Mouse (Mus musculus): ENCODE results near the gene Flnc. TPM values are rescaled to one million over a fixed set of nuclear protein-coding genes. Genes with fewer than 3 reads are reported as not detected.

The Flnc gene
- polyA plus RNA-seq, 1 experiment: 0.54 TPM

GRCm38 (mm10) chr6:29430681-29431420 lies 2.2 kb upstream of the Flnc start:
- TF ChIP-seq POLR2A (IDR thresholded peaks at IDR 0.05; ENCODE audit: extremely low read depth, insufficient read depth, low read length) (no peak), CTCF (IDR thresholded peaks at IDR 0.05; ENCODE audit: extremely low read depth, insufficient read depth, low read length) (no peak)
- no peak overlapping the region for H3K4me3 ChIP-seq (ENCODE audit: insufficient read depth, low read length)
- H3K4me1 ChIP-seq (ENCODE audit: control insufficient read depth, insufficient read depth, low read length): no peaks in the 10 kb centered on the region
- H3K27ac ChIP-seq (ENCODE audit: insufficient read depth, low read length): no peak overlapping the region

- Histone ChIP-seq H3K27ac (ENCODE audit: insufficient read depth, low read length) (no peak overlapping the region), H3K4me1 (ENCODE audit: control insufficient read depth, insufficient read depth, low read length) (no peaks in the 10 kb centered on the region), H3K4me3 (ENCODE audit: insufficient read depth, low read length) (no peak overlapping the region)
- TF ChIP-seq CTCF (IDR thresholded peaks at IDR 0.05; ENCODE audit: extremely low read depth, insufficient read depth, low read length) (no peak), POLR2A (IDR thresholded peaks at IDR 0.05; ENCODE audit: extremely low read depth, insufficient read depth, low read length) (no peak)
Observed at GRCm38 (mm10) chr6:29431473-29431872, 1.6 kb upstream of the Flnc start.

DNA sequence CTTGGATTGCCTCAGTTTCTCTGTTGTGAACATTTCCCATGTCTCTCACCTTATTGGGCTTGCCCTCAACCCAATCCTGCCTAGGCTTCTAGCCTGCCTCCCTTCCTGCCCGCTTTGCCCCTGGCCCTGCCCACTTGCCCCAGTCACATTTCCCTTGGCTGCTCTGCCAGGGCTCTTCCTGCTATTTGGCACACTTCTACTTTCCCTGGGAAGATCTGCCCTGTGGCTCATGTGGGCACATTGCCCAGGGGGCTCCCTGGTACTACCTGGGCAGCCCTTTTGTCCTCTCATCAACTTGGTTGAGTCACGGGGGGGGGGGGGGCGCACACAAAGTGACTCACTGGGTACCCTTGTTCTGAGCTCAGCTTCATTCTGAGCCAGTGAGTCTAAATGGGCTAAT lies 900 bp upstream of the Flnc start:
- Histone ChIP-seq H3K4me1 (ENCODE audit: control insufficient read depth, insufficient read depth, low read length) (no peaks in the 10 kb centered on the region), H3K4me3 (ENCODE audit: insufficient read depth, low read length) (no peak overlapping the region), H3K27ac (ENCODE audit: insufficient read depth, low read length) (no peak overlapping the region)
- TF ChIP-seq POLR2A (IDR thresholded peaks at IDR 0.05; ENCODE audit: extremely low read depth, insufficient read depth, low read length): no peak
- no peak for TF ChIP-seq CTCF (IDR thresholded peaks at IDR 0.05; ENCODE audit: extremely low read depth, insufficient read depth, low read length)

- no peaks in the 10 kb centered on the region for H3K4me1 ChIP-seq (ENCODE audit: control insufficient read depth, insufficient read depth, low read length)
- TF ChIP-seq POLR2A (IDR thresholded peaks at IDR 0.05; ENCODE audit: extremely low read depth, insufficient read depth, low read length) (no peak), CTCF (IDR thresholded peaks at IDR 0.05; ENCODE audit: extremely low read depth, insufficient read depth, low read length) (no peak)
- H3K4me3 ChIP-seq (ENCODE audit: insufficient read depth, low read length): no peak overlapping the region; the same call in 1 of the 2 replicates
- no peak overlapping the region for H3K27ac ChIP-seq (ENCODE audit: insufficient read depth, low read length)
Observed at GRCm38 (mm10) chr6:29432676-29433037, 399 bp upstream of the Flnc start.

DNA sequence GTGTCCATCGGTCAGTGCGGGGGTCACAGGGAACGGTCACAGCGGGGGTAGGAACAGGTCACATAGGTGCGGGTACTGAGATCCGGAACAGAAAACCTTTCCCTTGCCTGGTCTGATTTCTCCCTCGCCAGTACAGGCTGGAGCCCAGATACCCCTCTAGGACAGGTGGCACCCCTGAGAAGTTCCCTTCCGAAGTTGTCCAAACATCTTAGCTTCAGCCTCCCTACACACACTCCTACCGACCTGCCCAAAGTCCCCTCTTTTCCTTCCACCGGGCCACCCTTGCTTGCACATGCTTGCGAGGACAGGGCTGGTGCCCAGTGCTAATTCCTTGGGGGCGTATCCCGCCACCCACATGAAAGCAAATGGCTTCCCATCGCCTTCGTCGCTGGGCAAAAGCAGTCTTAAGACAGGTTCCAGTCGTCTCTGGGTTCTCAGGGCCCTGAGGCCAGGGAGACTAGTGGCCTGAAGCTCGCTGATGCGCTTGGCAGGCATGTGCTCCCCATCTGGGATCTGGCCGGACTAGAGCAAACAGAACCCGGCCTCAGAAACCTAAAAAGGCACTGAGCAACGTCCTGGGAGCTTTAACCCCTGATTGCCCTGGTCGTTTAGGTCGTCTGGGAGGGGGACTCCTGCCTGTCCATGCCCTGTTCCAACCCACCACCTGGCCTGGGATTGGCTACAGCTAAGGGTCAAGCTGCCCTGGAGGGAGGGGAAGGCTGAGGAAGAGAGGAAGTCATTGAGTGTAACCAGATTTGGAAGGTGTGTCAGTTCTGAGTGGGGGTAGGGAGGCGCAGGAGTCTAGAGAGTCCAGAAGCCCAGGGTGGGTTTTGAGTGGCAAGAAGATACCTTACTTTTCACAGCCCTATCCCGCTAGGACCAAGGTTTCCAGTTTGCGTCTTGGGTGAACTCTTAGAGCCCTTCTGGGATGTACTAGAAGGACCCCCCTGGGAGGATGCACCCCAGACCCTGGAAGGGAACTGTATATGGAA lies 1.0 kb downstream of the Flnc start:
- no peak for TF ChIP-seq POLR2A (IDR thresholded peaks at IDR 0.05; ENCODE audit: extremely low read depth, insufficient read depth, low read length)
- TF ChIP-seq CTCF (IDR thresholded peaks at IDR 0.05; ENCODE audit: extremely low read depth, insufficient read depth, low read length): no peak
- Histone ChIP-seq H3K4me3 (ENCODE audit: insufficient read depth, low read length) (peak overlapping the region; percentile 23; the same call in 1 of the 2 replicates), H3K4me1 (ENCODE audit: control insufficient read depth, insufficient read depth, low read length) (no peaks in the 10 kb centered on the region), H3K27ac (ENCODE audit: insufficient read depth, low read length) (no peak overlapping the region)

- TF ChIP-seq CTCF (IDR thresholded peaks at IDR 0.05; ENCODE audit: extremely low read depth, insufficient read depth, low read length): no peak
- no peak for TF ChIP-seq POLR2A (IDR thresholded peaks at IDR 0.05; ENCODE audit: extremely low read depth, insufficient read depth, low read length)
- Histone ChIP-seq H3K4me1 (ENCODE audit: control insufficient read depth, insufficient read depth, low read length) (no peaks in the 10 kb centered on the region), H3K4me3 (ENCODE audit: insufficient read depth, low read length) (no peak overlapping the region), H3K27ac (ENCODE audit: insufficient read depth, low read length) (no peak overlapping the region)
Observed at GRCm38 (mm10) chr6:29434911-29435691, 2.0 kb downstream of the Flnc start.

DNA sequence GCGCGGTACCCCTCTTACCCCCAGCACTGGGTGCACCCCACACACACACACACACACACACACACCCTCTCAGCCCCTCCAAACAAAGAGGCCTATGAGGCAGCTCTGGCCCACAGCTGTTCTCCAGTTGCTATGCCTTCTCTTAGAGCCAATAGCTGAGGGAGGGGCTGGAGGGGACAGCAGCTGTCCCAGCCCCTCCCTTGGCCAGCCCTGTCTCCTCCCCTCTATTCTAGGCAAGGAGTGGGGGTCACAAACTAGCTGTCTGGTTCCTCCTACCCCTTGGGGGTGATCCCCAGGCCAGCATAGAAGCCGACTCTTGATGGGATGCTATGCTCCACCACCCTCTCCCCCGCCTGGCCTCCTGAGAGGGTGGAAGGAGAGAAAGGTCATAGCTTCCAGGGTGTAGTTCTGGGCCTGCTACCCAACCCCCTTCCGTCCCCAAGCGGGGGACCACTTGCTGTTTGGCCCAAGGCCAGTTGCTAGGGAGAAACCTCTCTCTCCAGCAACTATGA lies 2.9 kb downstream of the Flnc start:
- Histone ChIP-seq H3K4me3 (ENCODE audit: insufficient read depth, low read length) (no peak overlapping the region), H3K4me1 (ENCODE audit: control insufficient read depth, insufficient read depth, low read length) (no peaks in the 10 kb centered on the region), H3K27ac (ENCODE audit: insufficient read depth, low read length) (no peak overlapping the region)
- no peak for TF ChIP-seq CTCF (IDR thresholded peaks at IDR 0.05; ENCODE audit: extremely low read depth, insufficient read depth, low read length)
- no peak for TF ChIP-seq POLR2A (IDR thresholded peaks at IDR 0.05; ENCODE audit: extremely low read depth, insufficient read depth, low read length)

- H3K4me3 ChIP-seq (ENCODE audit: insufficient read depth, low read length): no peak overlapping the region
- TF ChIP-seq POLR2A (IDR thresholded peaks at IDR 0.05; ENCODE audit: extremely low read depth, insufficient read depth, low read length) (no peak), CTCF (IDR thresholded peaks at IDR 0.05; ENCODE audit: extremely low read depth, insufficient read depth, low read length) (no peak)
- no peaks in the 10 kb centered on the region for H3K4me1 ChIP-seq (ENCODE audit: control insufficient read depth, insufficient read depth, low read length)
- no peak overlapping the region for H3K27ac ChIP-seq (ENCODE audit: insufficient read depth, low read length)
Observed at GRCm38 (mm10) chr6:29436461-29436934, 3.4 kb downstream of the Flnc start.

GRCm38 (mm10) chr6:29439251-29439650 lies 6.2 kb downstream of the Flnc start:
- no peak overlapping the region for H3K4me3 ChIP-seq (ENCODE audit: insufficient read depth, low read length)
- no peak for TF ChIP-seq POLR2A (IDR thresholded peaks at IDR 0.05; ENCODE audit: extremely low read depth, insufficient read depth, low read length)
- TF ChIP-seq CTCF (IDR thresholded peaks at IDR 0.05; ENCODE audit: extremely low read depth, insufficient read depth, low read length): no peak
- no peaks in the 10 kb centered on the region for H3K4me1 ChIP-seq (ENCODE audit: control insufficient read depth, insufficient read depth, low read length)
- H3K27ac ChIP-seq (ENCODE audit: insufficient read depth, low read length): no peak overlapping the region
